Mouse (Mus musculus): ENCODE measurements at regions not wholly inside any gene's neighbourhood (a gene's known extent, or its start where the extent isn't known, plus 50 kb on each side); places are given as distances from the start of the nearest gene placed in this dataset.

- DNase-seq: no peak
Observed at GRCm38 (mm10) chr16:84100444-84100843, 414.5 kb upstream of the A730009L09Rik start.

GRCm38 (mm10) chr16:84111610-84112009 lies 403.3 kb upstream of the A730009L09Rik start:
- DNase-seq: no peak

- no peak for DNase-seq
Observed at GRCm38 (mm10) chr16:84117556-84117955, 397.4 kb upstream of the A730009L09Rik start.

DNA sequence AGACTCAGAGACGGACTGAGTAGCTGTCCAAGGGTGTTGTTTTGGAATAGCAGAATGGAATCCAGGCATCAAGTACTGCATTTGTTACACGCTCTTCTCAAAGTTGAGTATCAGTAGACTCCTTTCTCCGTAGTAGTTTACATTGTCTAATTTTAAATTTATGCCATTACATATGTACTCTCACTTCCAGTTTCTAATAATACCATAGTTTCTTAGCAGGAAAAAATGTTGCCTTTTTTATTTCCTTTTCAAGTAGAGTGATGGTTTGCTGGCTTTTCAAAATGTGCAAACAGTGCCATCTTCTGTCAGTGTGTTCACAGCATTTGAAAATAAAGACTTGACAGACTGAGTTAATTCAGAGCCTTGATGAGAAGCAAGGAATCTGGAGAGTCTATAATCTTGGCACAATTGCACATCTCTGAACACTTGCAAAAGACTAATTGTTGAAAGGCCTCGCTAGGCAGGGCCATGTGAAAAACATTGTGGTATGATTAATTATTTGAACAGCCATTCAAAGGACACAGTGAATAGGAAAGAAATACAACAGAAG lies 379.2 kb upstream of the A730009L09Rik start:
- DNase-seq: peak; percentile 61 to 74

- DNase-seq: peak; percentile 63 to 71
Observed at GRCm38 (mm10) chr16:84151872-84152271, 363.0 kb upstream of the A730009L09Rik start.

GRCm38 (mm10) chr16:84172080-84172479 lies 342.8 kb upstream of the A730009L09Rik start:
- DNase-seq: peak in 1 of 2 experiments; percentile 6
